Mouse (Mus musculus) cortical plate, adult 2 months (tissue): ENCODE measurements at regions not wholly inside any gene's neighbourhood (a gene's known extent, or its start where the extent isn't known, plus 50 kb on each side); places are given as distances from the start of the nearest gene placed in this dataset.

Experiments
- CTCF ChIP-seq: fragments of 200-500 bp; IDR thresholded peaks from 2 replicates; pipeline ENCODE4 v1.5.1; 2011; ENCODE audit warnings: mild to moderate bottlenecking, control low read depth, low read length; ENCODE audit not compliant: insufficient read depth; ENCODE audit errors: extremely low read depth
- POLR2A ChIP-seq: fragments of 200-500 bp; IDR thresholded peaks from 2 replicates; pipeline ENCODE4 v1.6.1; 2011; ENCODE audit warnings: mild to moderate bottlenecking, low read length, control low read depth; ENCODE audit not compliant: insufficient read depth; ENCODE audit errors: extremely low read depth

GRCm38 (mm10) chr10:9166017-9166416 lies 280.1 kb upstream of the Sash1 start:
- TF ChIP-seq POLR2A, result no peak
- TF ChIP-seq CTCF, result no peak
